Mouse (Mus musculus): ENCODE results near the gene Kif26b. TPM values are rescaled to one million over a fixed set of nuclear protein-coding genes. Genes with fewer than 3 reads are reported as not detected.

The Kif26b gene
- total RNA-seq, 2 experiments from 2014 or later = 22.6 to 26.2 TPM

DNA sequence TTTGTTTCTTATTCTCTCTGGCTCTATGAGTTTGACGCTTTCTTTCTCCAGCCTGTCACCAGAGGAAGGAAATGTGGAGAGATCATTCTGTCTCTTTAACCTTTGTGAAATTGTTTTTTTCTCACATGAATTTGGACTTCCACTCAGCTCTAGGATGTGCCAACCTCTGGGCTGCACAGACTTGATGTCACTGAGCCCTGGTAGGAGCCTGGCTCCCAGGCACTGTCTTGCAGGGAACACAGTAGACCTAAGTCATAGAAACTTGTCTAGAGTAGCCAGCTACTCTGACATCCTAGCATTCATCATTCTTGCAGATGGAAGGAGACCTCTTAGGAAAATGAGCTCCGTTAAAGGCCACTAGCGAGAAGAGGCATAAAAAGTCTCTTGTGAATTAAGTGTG, 298.3 kb downstream of the Kif26b start:
- no peak for DNase-seq (ENCODE audit: extremely low spot score in 1 of 2, low spot score in 1 of 2)

DNA sequence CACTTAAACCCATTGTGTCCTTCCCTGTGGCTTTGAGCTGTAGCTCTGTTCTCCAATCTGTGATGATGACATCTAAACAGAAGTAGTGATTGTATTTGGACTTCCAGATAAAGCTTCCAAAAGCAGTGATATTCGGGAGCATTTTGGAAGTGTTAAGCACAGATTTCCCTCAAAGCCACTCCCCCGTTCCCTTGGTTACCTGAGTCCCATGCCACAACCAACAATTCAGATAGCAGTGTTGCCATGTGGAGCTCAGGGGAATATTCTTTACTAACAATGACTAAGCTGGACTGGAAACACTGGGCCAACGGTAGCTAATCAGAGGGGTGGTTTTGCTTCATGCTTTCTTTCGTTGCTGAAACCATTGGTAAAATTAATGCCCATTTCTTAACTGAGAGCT, 300.5 kb downstream of the Kif26b start:
- DNase-seq (ENCODE audit: extremely low spot score in 1 of 2, low spot score in 1 of 2) = no peak

DNA sequence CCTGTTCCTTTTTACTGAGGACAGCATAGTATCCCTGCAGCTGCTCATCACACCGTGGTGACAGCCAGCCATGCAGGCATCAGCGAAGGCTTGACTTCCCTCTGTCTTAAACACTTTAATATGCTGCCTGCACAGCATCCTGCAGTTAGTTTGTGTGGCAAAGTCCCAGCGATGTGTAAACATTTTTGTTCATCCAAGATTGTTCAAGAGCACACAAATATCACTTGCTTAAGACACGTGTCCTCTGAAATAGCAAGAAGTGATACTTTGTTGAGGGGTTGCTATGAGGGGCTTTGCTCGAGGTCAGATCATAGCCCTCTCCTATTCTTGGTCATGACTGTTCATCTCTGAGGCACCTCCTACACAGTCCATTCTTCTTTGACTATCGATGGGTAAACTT, 303.6 kb downstream of the Kif26b start:
- no peak for DNase-seq (ENCODE audit: extremely low spot score in 1 of 2, low spot score in 1 of 2)

DNA sequence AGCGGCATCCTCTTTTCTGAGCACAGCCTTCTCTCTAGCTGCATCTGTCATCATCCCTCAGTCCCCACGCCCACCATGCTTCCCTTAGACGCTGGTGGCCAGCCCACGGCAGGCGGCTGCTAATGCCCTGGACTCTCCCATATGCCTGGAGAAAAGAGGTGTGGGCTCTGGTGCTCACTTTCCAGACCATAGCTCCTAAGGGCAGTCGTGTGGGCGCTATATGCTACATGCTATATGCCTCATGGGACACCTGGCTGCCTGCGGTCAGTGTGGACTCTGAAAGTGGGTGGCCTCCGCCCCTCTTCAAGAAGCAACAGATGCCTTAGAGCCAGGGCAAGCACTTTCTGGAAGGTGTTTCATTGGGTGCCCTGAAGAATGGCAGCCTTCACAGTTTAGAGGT, 306.9 kb downstream of the Kif26b start:
- no peak for DNase-seq (ENCODE audit: extremely low spot score in 1 of 2, low spot score in 1 of 2)

DNA sequence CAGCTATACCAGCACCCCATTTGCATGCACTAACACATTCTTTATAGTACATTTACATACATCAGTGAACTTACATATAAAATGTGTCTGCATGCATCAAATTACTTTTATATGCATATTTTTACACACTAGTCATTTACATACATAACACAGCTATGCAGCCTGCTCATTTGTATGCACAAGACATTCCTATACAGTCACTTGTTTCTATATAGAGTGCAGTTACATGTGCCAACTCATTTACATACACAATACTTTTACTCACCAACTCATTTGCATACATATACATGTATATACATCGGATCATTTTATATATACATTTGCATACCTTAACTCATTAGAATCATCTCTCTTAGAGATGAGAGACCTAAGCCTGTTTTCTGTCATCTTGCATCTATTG, 308.1 kb downstream of the Kif26b start:
- no peak for DNase-seq (ENCODE audit: extremely low spot score in 1 of 2, low spot score in 1 of 2)

DNA sequence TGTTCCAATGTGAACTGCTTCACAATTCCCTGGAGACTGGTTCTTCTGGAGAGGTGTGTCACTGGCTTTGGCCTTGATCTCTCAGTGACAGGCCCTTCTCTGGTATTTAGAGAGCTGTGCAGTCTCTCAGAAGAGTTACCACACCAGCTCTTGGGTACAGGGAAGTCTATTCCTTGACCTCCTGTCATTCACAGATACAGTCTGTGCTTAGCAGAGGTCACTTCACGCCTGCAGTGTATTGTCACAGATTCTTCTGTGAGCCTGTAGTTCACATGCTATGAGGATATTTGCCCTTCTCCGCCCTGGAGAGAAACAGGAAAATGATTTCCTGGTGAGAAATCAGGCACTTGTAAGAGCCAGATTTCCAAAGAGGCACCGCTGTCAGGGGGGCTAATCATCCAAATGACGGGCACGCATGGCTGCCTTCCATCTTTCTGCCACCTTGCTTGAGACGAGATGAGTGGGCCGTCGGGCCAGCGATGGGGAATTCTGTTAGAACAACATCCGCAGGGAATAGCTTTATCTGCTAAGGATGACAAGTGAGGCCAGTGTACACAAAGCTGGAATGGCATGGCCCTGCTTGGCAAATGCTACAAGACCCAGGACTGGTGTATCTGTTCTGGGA, 309.9 kb downstream of the Kif26b start:
- no peak for DNase-seq (ENCODE audit: extremely low spot score in 1 of 2, low spot score in 1 of 2)

DNA sequence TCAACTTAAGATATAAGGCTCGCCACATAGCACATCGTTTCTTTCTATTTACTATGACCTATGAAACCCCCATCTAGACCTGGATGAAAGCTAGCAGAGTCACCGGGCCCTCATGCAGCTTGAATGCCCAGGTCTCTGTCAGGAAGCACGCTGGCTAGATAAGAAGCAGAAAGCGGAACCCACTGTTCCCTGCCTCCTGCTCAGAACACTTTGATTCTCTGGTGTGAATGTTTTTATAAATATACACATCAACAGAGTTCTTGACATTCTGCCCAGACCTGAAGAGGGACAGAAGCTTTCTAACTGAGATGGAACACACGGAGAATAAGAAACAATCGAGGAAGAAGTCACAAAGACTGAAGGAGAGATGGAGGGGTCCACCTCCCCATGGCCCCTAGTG, 311.4 kb downstream of the Kif26b start:
- no peak for DNase-seq (ENCODE audit: extremely low spot score in 1 of 2, low spot score in 1 of 2)

DNA sequence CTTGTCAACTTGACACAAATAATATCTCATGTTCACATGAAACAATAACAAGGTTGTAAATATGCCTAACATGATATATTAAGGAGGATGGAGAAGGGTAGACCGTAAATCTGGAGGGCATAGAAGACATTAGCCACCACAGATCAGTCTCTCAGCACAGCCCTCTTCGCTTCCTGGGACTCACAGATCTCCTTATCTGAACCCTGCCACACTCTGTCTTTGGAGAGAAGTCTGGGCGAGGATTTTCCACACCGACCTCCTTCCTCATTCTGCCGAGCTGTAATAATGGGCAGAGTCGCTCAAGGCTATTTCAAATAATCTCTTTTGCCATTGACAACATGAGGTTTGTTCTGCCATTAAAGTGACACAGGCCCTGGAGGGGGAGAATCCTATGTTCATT, 315.9 kb downstream of the Kif26b start:
- no peak for DNase-seq (ENCODE audit: extremely low spot score in 1 of 2, low spot score in 1 of 2)

DNA sequence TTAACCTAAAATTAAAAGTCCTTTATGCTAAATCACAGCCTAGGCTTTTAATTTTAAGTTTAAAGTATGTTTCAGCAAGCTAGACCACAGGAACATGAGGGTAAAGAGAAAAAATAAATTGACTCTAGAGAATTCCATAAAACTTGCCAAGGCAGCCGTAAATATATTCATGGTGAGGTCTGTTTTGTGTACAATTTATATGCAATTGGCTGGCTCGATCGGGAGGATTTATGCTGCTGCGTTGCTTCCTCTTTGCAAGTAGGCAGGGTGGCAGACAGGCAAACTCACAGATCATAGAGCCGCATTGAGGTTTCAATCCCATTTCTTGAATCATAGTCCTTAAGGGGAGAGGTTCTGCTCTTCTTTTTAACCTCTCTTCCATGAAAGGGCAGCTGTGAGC, 318.6 kb downstream of the Kif26b start:
- DNase-seq (ENCODE audit: extremely low spot score in 1 of 2, low spot score in 1 of 2) = no peak

DNA sequence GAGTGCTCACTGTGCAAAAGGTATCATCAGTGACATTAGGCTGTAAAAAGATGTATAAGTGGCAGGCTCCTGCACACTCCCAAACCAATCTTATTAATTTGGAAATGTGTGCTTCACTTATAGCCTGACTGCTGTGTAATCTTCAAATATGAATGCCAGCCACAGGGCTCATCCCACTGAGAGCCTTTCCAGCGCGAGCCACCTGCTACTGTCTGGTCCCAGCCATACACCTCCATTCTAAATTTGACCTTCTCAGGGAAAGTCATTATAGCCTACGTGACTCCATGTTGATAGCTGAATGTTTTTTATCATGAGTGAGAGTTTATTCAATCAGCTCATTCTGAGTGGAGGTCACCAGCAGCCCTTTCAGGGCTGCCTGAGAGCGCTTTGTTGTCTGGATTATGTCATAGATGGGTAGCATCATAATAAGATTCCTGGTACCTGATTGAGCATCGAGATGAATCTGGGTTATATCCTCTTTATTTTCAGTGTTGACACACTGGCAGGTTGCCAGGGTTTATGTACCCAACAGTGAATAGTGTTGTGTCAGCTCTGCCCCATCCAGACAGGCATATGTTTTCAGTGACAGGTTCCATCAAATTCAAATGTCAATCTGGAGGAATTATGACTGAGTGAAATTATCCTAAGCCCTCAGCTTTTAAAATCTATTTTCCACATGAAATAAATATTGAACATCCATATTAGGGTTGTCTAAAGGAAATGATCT, 319.6 kb downstream of the Kif26b start:
- DNase-seq (ENCODE audit: extremely low spot score in 1 of 2, low spot score in 1 of 2) = no peak

DNA sequence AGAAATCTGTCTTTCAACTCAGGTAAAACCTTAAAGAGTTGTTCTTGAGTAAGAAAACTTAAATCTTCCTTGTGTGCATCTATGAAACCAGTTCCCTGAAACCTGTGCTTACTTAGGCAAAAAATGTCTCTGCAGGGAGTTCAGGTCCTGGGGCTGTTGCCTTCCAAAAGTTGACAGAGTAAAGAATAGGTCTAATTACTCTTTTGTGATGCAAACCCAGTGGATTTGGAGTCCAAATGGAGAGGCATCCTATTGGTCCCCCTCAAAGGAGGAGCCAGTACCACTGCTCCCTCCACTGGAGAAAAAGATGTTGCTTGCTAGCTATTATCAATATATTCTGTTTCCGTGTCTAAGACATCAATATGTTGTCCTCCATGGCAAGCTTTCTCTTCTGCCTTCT, 321.6 kb downstream of the Kif26b start:
- DNase-seq (ENCODE audit: extremely low spot score in 1 of 2, low spot score in 1 of 2) = no peak

DNA sequence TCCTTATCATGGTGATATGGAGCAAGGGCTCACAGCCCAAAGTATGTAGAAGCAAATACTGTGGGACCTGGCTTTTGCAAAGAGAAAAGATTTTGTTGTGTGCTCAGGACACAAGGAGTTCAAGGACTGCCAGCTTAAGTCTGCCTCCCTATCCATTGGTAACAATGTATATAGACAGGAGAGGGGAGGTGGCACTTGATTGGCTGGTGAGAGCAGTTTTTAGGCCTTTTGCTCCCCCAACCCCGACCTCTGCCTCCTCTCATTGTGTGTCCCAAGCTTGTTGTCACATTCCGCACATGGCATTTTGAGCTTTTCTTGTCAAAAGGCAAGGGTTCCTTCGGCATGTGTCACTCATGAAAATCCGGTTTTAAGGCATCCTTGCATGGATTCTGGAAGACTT, 326.0 kb downstream of the Kif26b start:
- no peak for DNase-seq (ENCODE audit: extremely low spot score in 1 of 2, low spot score in 1 of 2)

DNA sequence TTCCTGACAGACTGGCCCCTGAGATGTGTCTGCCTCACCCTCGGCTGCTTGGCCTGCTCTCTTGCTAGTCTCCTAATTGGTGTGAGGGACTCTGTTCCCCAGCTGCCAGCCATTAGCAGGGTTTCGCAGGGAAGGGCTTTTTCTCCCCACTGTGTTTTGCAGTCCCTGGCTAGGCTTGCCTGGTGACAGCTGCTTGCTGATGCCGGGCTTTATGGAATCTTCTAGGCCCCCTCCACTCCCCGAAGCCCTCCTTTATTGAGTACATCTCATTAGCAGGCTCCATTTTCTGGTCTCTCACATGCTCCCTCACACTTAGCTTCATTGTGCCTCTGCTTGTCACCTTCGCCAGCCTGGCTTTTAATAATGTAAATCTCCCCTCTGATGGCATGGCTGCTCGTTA, 327.0 kb downstream of the Kif26b start:
- no peak for DNase-seq (ENCODE audit: extremely low spot score in 1 of 2, low spot score in 1 of 2)

DNA sequence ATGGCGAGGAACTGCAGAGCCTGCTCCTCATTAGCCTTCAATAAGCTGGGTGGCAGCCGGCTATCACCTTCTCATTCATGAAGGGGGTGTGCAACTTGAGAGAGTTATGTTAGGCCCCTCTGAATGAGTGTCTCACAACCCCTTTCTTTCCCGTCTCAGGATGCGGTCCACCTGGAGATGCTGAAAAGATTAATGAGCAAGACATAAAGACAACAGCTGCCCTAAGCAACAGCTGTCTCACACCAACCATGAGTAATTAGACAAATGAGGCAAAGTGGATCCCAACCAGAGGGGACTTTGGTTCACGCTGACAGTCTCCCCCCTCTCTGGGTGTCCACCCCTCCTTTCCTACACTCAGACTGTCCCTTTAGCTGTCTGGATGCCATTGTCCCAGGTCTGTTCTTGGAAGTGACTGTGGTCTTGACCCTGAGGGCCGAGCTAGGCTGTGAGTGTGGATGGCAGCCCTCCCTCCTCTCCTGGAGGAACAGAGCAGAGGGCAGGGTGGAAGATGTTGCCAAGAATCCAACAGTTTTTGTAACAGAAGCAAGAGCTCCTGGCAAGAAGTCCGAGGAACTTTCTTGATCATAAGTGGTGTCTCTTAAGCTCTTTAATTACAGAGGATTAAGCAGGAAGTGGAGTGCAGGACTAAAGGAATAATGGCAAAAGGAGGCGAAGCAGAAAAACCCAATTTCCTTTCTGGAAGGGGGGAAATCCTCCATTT, 331.9 kb downstream of the Kif26b start:
- DNase-seq (ENCODE audit: extremely low spot score in 1 of 2, low spot score in 1 of 2) = no peak

DNA sequence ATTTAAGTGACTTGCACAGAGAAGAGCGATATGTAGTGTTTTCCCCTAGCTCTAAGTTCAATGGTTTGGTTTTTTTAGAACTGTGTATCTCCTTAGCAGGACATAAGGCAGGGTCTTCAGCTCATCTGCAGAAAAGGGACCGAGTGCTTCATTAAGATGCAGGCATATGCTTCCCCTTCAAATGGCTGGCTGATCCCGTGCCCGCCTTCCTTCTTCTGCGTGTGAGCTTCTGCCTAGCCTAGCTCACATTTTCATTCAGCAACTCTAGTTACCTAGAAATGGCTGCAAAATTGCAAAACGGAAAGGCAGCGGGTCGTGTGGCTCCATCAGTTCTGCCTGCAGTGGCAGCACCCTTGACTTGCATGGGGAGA, 332.5 kb downstream of the Kif26b start:
- DNase-seq (ENCODE audit: extremely low spot score in 1 of 2, low spot score in 1 of 2) = no peak

DNA sequence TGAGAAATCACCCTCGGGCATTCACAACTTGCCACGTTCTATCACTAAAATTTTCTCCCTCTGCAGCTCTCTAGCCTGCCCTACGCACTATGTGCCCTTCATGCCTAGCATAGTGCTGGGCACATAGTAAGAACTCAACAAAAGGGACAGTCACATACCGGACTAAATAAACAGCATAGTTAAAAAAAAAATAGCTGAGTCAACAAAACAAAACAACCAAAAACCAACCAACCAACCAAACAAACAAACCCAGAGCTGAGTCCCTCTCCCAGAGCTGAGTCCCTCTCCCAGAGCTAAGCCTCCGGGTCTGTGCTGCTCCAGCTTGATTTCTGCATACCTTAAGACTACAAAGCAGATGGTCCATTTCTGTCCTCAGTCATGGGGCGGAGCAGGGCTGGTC, 334.8 kb downstream of the Kif26b start:
- DNase-seq (ENCODE audit: extremely low spot score in 1 of 2, low spot score in 1 of 2) = no peak

DNA sequence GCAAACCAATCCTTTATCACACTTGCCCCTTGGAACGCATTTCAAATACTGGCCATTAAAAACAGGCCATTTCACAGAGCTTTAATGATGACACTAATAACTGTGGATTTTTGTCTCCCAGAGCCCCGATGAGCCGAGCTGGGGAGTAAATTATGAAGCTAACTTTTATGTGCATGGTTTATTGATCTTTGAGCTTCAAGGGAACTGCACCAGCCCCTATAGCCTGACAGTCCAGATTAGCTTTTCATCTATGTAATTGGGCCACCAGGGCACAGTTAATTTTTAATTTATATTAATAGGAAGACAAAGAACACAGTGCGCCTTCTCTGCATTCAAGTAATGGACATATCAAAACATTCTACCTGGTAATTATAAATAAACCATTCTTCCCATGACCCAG, 335.4 kb downstream of the Kif26b start:
- DNase-seq (ENCODE audit: extremely low spot score in 1 of 2, low spot score in 1 of 2) = no peak

DNA sequence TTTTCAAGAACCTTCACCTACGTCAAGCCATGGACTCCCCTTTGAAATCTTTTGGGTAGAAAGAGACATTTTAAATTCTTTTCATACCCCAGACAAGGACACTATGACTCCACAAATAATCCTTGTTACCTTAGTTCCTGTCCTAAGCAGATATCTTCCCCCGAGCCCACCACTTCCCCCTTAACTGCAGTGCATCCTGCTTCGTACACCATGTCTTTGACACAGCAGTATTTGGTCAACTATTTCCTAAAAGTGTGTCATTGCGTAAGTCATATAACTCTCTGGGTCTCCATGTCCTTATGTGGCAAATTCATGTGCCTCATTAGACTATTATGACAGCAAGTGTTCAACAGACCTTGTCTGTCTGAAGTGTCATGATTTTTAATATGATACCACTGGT, 337.8 kb downstream of the Kif26b start:
- DNase-seq (ENCODE audit: extremely low spot score in 1 of 2, low spot score in 1 of 2) = no peak

DNA sequence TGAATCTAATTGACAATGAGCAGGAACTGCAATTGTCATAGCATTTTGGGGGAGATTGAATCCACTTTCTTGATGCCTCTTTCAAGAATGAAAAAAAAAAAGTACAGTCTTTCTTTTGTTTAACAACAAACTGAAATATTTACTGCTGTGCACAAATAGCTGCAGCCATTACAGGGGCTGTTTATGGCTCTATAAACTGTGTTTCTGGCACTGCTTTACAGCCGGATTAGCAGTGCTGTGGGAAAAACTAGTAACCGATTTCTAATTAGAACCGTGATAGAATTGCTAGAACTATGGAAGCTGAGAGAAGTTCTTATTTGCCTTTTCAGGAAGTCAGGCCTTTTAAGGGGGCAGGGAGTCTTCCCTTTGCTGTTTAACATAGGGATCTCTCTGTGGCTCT, 342.1 kb downstream of the Kif26b start:
- DNase-seq (ENCODE audit: extremely low spot score in 1 of 2, low spot score in 1 of 2) = no peak

DNA sequence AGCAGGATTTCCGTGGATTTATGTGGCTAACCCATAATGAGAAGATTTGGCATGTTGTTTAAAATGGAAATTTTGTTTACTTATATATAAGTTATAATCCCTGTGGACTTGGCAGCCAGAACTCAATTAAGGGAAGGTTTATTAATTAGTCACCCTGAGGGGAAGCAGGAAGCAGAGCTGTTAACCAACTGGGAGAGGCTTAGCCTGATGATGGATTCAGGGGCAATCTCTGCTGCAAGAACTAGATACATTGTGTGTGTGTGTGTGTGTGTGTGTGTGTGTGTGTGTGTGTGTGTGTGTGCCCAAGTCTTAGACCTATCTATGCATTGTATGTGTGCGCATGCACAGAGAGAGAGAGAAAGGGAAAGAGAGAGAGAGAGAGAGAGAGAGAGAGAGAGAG, 348.0 kb downstream of the Kif26b start:
- DNase-seq (ENCODE audit: extremely low spot score in 1 of 2, low spot score in 1 of 2) = no peak

DNA sequence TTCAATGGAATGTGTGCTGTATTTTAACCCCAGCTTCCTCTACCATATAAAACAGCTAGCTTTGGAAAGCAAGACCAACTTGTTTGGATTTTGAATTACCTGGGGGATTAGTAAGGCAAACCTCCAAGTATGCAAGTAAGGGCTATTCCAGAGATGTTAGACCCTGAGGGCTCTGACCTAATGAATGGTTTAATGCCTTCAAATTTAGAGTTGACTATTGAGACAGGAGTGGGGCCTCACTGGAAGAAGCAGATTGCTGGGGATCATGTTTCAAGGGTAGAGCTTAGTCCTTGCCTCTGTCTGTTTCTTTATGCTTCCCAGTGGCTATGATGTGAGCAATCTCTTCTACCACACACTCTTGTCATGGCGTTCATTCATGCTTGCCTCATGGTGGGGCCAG, 349.8 kb downstream of the Kif26b start:
- DNase-seq (ENCODE audit: extremely low spot score in 1 of 2, low spot score in 1 of 2) = no peak

DNA sequence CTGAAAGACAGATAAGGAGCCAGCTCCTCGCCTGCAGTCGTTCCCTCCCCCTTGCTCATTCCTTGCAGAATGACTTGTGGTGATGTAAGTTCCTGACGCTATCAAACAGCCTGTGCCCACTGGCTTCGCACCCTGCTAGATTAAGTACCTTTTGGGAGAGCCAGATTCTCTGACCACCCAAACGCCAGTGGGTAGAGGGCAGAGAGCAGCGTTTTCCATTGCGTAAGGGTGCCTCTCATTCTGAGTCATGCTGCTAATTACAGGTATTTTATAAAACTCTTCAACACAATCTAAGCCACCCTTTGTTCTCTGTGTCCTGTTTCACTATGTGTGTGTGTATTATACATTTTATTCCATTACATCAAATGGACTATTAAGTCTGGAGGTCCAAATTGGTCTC, 352.0 kb downstream of the Kif26b start:
- no peak for DNase-seq (ENCODE audit: extremely low spot score in 1 of 2, low spot score in 1 of 2)
